Mouse (Mus musculus) embryo, embryonic 10.5 days (tissue): ENCODE measurements at regions not wholly inside any gene's neighbourhood (a gene's known extent, or its start where the extent isn't known, plus 50 kb on each side); places are given as distances from the start of the nearest gene placed in this dataset.

Source experiments
- DNase-seq: peaks from one replicate; pipeline ENCODE4 v3.0.0-alpha.2; 2015; ENCODE audit warnings: low spot score

DNA sequence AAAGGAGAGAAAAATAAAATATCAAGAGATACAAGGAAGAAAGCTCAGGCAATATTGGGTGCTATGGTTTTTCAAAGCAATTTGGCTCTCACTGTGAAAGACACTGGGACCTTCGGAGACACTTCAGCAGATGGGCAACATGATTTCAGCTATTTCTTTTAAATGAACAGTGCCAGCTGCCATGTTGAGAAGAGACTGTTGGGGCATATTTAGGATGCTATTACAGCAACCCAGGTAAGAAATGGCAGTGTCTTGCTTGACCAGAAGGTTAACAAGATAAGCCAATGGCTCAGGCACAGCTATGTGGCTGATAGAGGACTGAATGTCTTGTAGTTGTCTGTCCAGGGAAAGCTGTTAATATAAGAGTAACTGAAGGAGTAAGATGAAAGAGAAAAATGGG lies 348.6 kb downstream of the Ankrd7 start:
- DNase-seq, result no peak

DNA sequence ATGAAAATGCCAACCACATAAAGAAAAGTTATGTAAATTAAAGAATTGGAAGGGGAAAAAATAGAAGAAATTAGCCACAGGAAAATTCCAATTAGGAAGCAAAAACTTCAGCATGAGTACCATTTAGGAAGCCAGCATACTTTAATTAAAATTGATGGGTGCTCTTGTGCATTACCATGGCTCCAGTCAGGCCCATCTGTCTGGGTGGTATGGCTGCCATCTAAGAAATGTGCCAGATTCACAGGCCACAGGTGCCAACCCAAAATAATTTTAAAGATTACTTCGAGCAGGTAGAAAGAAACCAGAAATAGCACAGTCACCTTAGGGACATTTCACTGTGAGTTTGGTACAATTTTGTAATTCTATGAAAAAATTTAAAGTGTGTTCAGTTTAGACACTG lies 349.0 kb downstream of the Ankrd7 start:
- no peak for DNase-seq

DNA sequence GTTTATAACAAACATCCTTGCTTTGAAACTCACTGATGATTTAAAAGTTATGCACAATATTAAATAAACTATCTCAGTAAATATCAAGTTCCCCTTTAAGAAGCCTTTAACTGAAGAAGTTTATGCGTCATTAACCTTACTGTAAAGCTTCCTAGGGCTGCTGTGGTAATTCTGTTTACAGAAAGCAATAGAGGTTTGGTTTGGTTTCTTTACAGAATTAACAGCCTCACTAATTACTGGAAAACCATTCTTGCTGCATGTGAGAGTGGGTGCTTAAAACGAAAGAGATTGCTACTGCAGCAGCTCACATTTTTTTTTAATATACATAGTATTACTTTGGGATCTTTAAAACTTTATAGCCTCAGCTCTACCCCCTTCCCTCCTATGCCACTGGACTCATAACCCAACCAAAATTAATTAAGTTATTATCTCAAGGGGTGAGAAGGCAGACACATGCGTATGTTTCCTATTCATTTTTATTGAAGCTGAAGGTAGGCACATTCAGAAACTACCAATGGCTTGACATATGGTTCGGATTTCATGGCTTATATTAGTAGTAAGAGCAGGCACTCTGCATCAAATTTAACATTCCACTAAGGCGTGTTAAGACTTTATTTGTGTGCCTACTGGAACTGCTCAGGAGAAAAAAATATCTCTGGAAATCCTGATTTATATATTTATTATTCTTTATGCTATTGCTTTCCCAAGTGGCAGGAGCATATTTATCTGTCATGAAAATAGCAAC lies 398.1 kb downstream of the Ankrd7 start:
- peak; percentile 1 for DNase-seq

- no peak for DNase-seq
Observed at GRCm38 (mm10) chr6:19273207-19273606, 407.1 kb downstream of the Ankrd7 start.

DNA sequence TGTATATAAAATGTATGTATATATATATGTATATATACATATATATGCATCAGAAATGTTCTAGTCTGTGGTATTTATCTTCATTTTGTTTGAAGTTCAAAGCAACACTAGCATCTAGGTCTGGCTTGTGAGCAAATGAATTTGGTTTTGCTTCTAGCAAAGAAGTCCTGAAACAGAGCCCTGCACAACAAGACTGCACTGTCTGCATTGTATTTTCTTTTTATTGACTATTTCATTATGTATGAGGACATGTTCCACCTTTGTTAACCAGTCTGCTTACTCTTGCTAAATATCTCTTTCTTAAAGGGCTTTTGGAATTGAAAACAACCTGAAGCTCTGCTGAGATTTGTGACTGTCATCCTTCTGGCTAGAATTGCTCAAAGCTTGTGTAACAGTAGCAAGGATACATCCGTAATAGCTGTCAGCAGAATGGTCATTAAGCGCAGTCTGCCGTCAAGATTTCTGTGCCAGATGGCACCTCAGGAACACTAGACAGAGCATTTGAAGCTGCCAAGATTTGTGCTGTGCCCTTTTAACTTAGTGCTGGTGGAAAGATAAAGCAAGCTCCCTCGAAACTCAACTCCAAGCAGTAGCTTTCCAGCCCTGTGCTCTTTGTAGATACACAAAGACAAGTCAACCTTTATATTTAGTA lies 416.7 kb downstream of the Ankrd7 start:
- DNase-seq, result peak; percentile 3

GRCm38 (mm10) chr6:19332659-19333058 lies 466.5 kb downstream of the Ankrd7 start:
- DNase-seq, result no peak

- no peak for DNase-seq
Observed at GRCm38 (mm10) chr6:19335653-19336052, 469.5 kb downstream of the Ankrd7 start.

DNA sequence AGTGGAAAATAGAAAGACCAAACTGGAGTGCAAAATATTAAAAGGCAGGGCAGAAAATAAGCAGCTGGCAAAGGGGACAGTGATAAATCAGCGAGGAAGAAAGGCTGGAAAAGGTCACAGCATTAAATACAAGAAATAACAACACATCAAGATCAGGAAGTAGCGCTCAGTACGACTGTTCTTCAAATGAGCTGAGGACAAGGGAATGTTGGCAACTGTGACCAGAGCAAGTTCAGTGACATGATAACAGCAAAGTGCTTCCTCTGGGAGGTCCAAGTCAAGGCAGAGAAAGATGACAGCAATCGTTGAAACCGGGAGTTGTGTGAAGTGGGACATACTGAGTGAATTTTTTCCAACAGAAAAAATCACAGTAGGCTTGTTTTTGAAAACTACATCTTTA lies 472.4 kb downstream of the Ankrd7 start:
- DNase-seq, result no peak
